Mouse (Mus musculus) cerebellum, adult 11 months (tissue): ENCODE measurements around the gene Olfr868.

Source experiments
- DNase-seq: peaks from one replicate; pipeline ENCODE4 v3.0.0; 2022

The Olfr868 gene

DNA sequence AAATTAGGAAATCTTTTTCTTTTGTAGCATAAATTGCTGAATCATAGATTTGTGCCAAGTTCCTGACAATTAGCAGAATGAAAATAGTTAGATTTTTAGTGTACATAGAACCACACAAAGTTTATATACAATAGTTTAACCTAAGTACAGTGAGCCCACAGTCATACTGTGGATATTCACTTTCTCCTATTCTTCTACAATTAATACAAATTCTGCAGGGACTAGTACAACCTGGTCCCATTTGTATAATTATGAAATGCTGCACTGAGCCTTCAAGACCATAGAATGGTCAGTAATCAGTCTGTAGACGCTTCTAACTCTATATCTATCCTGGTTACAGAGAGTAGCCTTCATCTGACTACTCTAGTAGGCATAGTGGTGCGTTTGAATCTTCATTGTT, at the start of gene Olfr868:
Gene Olfr868 (plus strand): TSS at position 301 of the 400 bp plus-strand sequence.
- DNase-seq: no peak

DNA sequence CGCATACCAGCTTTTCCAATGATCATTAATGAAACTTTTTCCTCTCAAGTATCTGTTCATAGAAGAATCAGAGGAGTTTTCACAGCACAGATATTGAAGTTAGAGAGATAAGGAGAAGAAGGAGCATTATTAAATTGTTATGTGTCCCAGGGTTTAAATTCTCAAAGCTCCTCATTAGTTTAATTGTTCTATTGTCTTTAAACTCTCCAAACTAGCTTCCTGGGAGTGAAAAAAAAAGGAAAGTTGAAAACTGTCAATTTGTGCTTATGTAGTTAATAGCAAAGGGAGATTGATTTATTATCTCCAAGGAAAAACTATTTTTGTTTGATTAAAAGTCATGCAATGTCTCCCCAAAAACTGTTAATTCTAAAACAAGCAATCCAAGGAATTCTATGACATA, 41.0 kb upstream of the Olfr868 start, which contains the start of gene Olfr867:
Gene Olfr867 (minus strand): TSS at position 101 of the 400 bp plus-strand sequence.
- no peak for DNase-seq

DNA sequence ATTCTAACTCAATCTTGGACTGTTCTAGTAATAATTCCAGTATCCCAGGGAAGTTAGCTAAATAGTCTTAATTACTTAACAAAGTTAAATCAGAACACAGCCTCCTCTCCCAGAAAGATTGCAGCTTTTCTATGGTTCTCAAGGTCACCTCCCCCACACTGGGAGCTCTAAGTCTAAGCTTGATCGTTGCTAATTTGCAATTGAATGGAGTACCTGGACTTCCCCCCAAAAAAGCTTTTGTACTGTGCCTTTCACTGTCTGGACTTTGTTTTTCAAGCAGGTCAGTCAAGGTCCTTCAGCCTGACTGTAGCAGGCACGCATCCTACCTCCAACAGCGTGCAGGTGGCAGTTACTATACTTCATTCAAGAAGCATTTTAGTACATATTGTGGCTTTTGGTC, 28.2 kb upstream of the Olfr868 start:
- DNase-seq: no peak

DNA sequence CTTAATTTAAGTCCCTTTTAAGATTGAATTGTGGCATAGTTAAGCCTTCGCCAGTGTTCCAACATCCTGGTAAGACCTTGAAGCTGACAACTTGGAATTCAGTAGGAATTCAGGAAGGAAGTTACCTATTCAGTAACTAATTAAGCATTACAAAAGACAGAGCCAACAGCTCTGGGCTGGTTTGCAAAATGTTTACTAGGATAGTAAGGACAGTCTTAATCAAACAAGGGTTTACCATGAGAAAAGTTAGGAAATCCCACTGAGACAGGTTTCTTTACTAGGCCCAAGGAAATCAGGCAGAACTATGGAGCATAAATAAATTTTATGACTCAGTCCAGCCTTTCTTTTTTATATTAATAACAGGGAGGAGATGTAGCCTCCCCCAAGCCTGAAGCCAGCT, 27.1 kb upstream of the Olfr868 start:
- DNase-seq: no peak

GRCm38 (mm10) chr9:20073523-20074177, 24.8 kb upstream of the Olfr868 start:
- DNase-seq: no peak

GRCm38 (mm10) chr9:20128709-20129108, 30.3 kb downstream of the Olfr868 start, which contains the start of gene Olfr869:
TSS of gene Olfr869 (plus strand) at chr9:20129009.
- no peak for DNase-seq

GRCm38 (mm10) chr9:20149706-20150105, 51.3 kb downstream of the Olfr868 start:
- DNase-seq: no peak
